Mouse (Mus musculus) CD4-positive, CD25-positive, alpha-beta regulatory T cell, adult 2 months (primary cell): ENCODE data around the gene Tcp11x2.

Experiments
- DNase-seq: peaks from one replicate; pipeline ENCODE4 v3.0.0-alpha.2; 2012; ENCODE audit warnings: low read depth, low spot score

Gene Tcp11x2

DNA sequence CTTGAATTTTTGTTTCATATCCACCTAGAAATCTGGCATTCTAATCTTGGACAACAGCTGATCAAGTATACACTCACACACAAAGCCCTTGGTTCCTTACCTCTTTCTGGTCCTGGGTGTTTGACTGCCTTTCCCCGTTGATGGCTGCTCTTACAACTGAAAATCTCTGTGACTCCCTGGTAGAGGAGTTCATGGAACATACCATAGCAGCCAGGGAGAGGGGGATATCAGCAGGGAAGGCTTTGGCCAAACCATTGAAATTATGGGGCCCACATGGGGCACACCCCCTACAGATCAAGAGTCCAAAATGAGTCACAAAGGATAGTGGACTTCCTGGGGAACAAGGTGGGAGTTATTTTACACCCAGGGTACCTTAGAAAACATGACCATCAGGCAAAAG, at the start of gene Tcp11x2:
Gene Tcp11x2 (minus strand): TSS at position 158 of the 400 bp plus-strand sequence.
- no peak for DNase-seq

DNA sequence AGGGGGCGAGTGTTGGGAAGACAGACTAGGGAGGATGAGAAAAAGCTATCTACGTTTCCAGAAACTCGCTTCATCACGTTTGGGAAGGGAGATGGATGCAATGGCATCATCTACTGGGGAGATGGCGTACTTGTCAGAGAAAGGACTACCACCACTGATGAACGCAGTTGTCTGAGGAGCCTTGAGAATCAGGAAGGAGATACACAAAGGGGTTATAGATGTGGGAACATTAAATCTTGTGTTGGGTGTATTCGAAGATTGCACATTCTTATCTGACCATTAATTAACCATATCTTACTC, 49.4 kb upstream of the Tcp11x2 start:
- DNase-seq, result no peak

DNA sequence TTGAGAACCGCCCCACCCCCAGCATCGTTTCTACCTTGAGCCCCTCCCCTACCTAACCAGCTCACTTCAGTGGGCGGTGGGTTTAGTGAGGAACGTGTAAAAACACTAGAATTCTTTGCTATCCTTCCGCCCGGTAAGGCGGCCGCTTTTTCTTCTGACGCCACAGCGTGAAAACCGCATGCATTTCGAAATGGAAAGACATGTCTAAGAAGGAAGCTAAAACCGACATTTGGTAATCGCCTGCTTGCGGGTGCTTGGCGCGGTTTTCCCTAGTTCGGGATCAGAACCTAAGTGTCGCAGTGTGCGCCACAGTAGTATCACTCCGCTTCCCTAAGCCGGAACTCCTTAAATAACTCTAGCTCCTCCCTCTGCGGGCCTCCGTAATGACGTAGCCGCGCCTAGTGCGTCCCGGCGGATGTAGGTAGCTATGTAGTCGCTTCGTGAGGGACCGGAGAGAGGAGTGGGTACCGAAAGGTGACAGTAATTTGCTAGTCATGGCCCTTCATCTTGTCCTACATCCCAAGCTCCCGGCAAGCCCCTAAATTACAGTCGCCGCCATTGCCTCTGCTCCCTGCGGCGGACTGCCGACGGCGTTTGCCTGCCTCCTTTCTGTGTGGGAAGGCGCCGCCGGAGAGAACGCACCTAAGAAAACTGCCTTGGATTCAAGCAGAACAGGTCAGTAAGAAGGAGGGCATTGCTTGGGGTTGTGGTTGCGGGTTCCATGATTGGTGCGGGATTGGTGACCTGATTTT, 48.9 kb upstream of the Tcp11x2 start, which contains the start of the genes Armcx5 and Gprasp1:
Gene Armcx5 (plus strand): TSS at position 430 of the 752 bp plus-strand sequence.
Gene Gprasp1 (plus strand): TSS at position 430 of the 752 bp plus-strand sequence.
- peak; percentile 92 for DNase-seq

DNA sequence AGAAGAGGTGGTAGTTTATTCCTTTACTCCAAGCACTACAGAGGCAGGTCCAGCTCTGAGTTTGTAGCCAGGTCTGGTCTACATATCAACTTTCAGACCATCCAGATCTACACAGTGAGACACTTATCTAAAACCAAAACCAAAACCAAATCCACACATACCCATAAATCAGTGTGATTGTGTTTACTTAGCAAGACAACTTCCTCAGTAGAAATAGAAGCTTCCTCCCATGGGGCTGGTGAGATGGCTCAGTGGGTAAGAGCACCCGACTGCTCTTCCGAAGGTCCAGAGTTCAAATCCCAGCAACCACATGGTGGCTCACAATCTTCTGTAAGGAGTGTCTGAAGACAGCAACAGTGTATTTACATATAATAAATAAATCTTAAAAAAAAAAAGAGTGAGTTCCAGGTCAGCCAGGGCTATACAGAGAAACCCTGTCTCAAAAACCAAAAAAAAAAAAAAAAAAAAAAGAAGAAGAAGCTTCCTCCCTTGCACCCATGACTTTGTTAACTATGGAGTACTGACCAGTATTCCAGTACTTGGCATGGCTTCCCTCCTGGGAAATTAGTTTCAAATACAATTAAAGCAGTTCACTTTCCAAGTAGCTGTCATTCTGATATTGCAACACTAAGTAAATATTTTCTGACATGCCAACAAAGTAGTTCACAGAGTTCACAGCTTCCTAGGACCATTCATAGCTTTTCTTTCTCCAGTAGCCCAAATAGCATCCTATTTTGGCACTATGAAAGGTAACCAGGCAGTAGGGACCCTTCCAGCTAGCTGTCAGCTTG, 45.3 kb upstream of the Tcp11x2 start:
- peak; percentile 13 for DNase-seq

DNA sequence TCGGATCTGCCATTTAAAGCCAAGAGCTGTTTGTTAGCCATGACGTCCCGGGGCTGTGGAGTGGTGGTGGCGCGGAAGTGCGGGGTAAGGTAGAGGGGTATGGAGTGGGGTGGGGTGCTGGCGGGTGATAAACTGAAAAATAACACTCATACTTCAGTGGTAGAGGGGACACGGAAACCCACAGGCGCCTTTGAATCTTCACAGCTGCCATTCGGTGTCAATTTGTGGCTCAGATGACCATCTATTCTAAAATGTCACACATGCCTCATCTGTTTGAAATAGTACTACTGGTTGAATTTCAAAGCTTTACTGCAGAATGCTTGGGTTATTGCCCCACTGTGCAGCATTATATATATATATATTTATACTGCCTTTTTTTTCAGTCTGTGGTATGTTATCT, 31.6 kb upstream of the Tcp11x2 start, which contains the start of gene Tmsb15a:
Gene Tmsb15a (minus strand): TSS at position 101 of the 400 bp plus-strand sequence.
- DNase-seq, result no peak

DNA sequence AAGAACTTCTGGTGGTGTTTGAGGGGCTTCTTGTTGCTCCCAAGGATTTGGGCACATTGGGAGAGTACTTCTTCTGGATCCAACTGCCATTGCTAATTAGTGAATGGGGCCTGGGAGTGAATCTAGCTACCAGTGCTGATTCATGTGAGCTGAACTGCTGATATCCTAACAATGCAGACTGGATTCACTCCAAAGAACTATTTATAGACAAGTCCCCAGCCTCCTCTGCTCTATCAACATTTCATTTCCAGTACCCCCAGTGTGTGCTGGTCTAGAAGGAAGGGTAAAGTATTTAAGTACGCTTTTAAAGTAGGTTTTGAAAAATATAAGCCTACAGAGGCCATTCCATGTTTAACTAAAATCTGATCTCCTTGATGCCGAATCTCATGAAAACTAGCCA, 19.3 kb upstream of the Tcp11x2 start:
- DNase-seq, result no peak

DNA sequence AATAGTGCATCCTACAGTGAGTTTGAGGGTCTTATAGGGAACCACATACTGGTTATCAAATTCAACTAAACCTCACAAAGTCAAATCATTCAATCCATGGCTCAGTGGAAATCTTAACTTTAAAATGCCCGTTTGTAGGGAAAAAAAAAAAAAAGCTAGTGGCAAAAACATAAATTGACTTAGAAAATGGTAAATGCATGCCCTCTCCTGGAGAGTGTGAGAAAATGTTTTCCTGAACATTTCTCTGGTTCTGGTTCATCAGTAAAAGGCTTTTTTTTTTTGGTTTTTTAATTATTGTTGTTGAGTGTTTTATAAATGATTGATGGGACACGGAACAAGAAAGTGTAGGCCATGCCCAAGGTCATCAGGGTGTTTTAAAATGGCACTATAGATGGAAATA, 10.8 kb upstream of the Tcp11x2 start:
- no peak for DNase-seq

DNA sequence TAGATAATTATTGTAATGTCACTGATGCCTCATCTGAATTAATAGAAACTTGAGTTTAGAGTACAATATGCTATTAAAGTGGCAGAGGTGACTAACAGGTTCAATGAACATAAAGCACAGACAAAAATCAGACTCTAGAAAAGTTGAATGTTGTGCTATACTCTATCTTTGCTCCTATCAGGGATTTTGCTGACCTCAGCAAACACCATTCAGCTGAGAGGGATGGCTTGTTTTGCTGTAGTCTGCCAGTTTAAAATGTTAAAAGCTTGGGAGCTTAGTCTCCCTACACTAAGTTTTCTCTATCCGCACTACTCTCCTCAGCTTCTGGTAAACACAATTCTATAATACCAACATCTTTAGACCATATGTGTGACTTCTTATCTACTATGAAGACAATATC, 9.5 kb upstream of the Tcp11x2 start:
- DNase-seq, result no peak

DNA sequence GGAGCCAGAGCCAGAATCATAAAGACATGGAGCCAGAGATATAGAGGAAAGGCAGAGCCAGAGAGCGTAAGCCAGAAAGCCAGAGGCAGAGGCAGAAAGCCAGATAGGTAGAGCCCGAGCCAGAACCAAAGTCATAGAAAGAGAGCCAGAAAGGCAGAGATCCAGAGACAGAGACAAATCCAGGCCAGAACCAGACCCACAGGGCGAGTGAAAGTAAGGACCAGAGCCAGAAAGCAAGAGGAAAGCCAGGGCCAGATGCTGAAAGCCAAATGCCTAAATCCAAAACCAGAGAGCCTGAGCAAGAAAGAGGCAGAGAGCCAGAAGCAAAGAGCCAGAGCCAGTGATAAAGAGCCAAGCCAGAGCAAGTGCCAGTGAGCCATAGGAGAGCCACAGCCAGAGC, 5.8 kb downstream of the Tcp11x2 start:
- no peak for DNase-seq

DNA sequence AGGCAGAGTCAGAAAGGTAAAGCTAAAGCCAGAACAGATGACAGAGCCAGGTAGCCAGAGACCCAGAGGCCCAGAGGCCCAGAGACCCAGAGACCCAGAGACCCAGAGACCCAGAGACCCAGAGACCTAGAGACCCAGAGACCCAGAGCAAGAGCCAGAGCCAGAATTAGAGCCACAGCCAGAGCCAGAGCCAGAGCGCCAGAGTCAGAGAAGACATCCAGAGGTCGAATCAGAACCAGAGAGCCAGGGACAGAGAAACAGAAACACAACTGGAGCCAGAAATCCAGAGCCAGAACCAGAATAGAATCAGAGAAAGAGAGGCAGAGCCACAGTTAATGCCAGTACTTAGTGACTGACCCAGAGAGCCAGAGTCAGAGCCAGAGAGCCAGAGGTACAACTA, 11.7 kb downstream of the Tcp11x2 start:
- no peak for DNase-seq

DNA sequence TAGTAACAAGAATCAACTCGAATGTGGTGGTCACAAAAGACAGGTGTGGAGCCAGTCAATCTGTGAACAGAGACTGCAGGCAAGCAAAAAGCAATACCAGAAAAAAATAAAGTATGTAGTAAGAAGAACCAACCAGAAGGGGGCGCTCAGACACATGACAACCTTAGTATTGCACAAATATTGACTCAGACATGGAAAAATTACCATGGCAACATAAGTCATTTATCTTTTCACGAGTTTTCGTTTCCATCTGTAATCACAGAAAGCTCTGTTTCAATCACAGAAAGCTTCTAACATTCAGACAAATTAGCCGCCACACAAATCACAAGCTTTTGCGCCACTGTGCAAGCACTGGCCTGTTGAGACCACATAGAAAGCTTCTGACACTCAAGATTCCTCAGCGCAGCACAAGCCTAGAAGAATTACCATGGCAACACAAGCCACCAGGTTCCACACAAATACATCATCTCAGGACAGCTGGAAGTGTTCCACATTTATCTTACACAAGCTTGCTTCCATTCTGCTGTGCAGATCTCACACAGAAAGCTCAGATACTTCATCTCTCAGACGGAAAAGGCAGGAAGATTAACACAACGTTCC, 41.3 kb downstream of the Tcp11x2 start:
- DNase-seq, result peak; percentile 61

DNA sequence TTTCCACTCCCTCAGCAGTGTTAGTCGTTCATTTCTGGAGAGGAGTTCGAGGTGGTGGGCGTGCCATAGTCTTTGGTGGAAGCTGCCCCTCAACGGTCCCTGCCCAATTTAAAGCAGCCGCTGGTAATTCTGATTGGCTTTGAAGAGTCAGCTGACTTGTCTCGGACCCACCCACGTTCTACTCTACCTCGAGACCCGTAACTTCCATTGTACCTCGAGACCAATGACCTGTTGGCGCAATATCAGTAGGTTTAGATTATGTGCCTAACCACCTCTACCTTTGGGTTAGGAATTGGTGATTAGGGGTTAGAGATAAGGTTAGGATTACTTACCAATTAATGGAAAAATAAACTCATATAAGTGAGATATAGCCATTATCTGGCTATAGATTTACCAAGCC, 66.0 kb downstream of the Tcp11x2 start, which contains the start of gene Prame:
Gene Prame (minus strand): TSS at position 101 of the 400 bp plus-strand sequence.
- no peak for DNase-seq
